Mouse (Mus musculus) kidney, adult 2 months (tissue): ENCODE measurements around the gene Olfr433.

Experiments used
- CTCF ChIP-seq: fragments of 200-500 bp; conservative IDR thresholded peaks from 2 replicates; pipeline ENCODE4 v1.5.1; 2011; ENCODE audit warnings: low read depth, mild to moderate bottlenecking, control low read depth, low read length, moderate library complexity, mixed read lengths; ENCODE audit not compliant: insufficient read depth, insufficient read length
- POLR2A ChIP-seq: fragments of 200-500 bp; IDR thresholded peaks from one replicate; pipeline ENCODE4 v1.6.1; 2011; ENCODE audit warnings: low read depth, low read length, control low read depth

DNA sequence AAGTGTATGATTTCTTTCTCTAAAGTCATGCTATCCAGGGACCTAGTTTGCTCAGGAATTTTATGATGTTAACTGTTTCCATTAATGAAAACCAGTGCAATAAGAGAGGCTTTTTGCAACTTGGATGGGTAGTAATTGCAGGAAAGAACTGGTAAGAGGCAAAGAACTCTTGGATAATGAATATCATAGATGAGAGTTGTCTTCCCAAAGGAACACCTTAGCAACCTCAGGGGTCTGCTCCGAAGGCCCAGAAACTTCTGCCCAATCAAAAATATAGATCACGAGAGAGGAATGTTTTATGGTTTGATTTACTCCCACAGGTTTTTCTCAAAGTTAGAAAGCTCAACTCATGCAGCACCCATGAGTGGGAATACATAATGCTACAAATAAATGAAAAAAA is 43.5 kb downstream of the Olfr433 start, which contains the start of gene Olfr429:
- no peak for TF ChIP-seq CTCF
- TF ChIP-seq POLR2A: no peak
